Mouse (Mus musculus) frontal cortex, adult (tissue): ENCODE results near the gene Clec4e.
"Not testable (repeated sequence)": the region's sequence is repeated elsewhere in the genome, so short reads cannot be mapped to it uniquely, and the experiment has no call there.

ENCODE experiments used
- ATAC-seq: cut with Nextera tagmentation; 2 replicates; pipeline ENCODE4 v1.9.2; 2017; ENCODE audit warnings: mild to moderate bottlenecking, moderate library complexity, mixed read lengths; ENCODE audit not compliant: low TSS enrichment

Gene Clec4e

GRCm38 (mm10) chr6:123289753-123290152 lies at the start of gene Clec4e:
Gene Clec4e, minus strand, starts transcription at chr6:123289870.
- ATAC-seq: no peak

- no peak for ATAC-seq
Measured at GRCm38 (mm10) chr6:123332503-123332902, 42.8 kb upstream of the Clec4e start.

GRCm38 (mm10) chr6:123308033-123308432 lies 18.4 kb upstream of the Clec4e start, which contains the start of gene Vmn2r19:
Gene Vmn2r19, plus strand, starts transcription at chr6:123308333.
- ATAC-seq: no peak

- not testable (repeated sequence) for ATAC-seq
Measured at GRCm38 (mm10) chr6:123306315-123306714, 16.6 kb upstream of the Clec4e start.

- ATAC-seq: no peak
Measured at GRCm38 (mm10) chr6:123296687-123297086, 7.0 kb upstream of the Clec4e start.

- not testable (repeated sequence) for ATAC-seq
Measured at GRCm38 (mm10) chr6:123293509-123293908, 3.8 kb upstream of the Clec4e start.

GRCm38 (mm10) chr6:123292751-123293400 lies 3.2 kb upstream of the Clec4e start:
- ATAC-seq: no peak

GRCm38 (mm10) chr6:123288931-123289330 lies 739 bp downstream of the Clec4e start:
- no peak for ATAC-seq

- no peak for ATAC-seq
Measured at GRCm38 (mm10) chr6:123286311-123286710, 3.4 kb downstream of the Clec4e start.

- peak; percentile 95 for ATAC-seq
Measured at GRCm38 (mm10) chr6:123279443-123279842, 10.2 kb downstream of the Clec4e start.

- ATAC-seq: no peak
Measured at GRCm38 (mm10) chr6:123266945-123267344, 22.7 kb downstream of the Clec4e start.

- ATAC-seq: no peak
Measured at GRCm38 (mm10) chr6:123265809-123266208, 23.9 kb downstream of the Clec4e start.

- ATAC-seq: no peak
Measured at GRCm38 (mm10) chr6:123264194-123264593, 25.5 kb downstream of the Clec4e start.

GRCm38 (mm10) chr6:123261555-123262161 lies 28.0 kb downstream of the Clec4e start, which contains the start of gene Clec4d:
Gene Clec4d, plus strand, starts transcription at chr6:123262111.
- ATAC-seq: no peak

- no peak for ATAC-seq
Measured at GRCm38 (mm10) chr6:123260868-123261267, 28.8 kb downstream of the Clec4e start.

- ATAC-seq: no peak
Measured at GRCm38 (mm10) chr6:123259889-123260603, 29.6 kb downstream of the Clec4e start.

GRCm38 (mm10) chr6:123258946-123259345 lies 30.7 kb downstream of the Clec4e start:
- ATAC-seq: peak; percentile 59; the same call in 1 of the 2 replicates

GRCm38 (mm10) chr6:123252735-123253134 lies 36.9 kb downstream of the Clec4e start:
- ATAC-seq: no peak

GRCm38 (mm10) chr6:123248862-123249261 lies 40.8 kb downstream of the Clec4e start:
- not testable (repeated sequence) for ATAC-seq

- ATAC-seq: no peak
Measured at GRCm38 (mm10) chr6:123244201-123244600, 45.5 kb downstream of the Clec4e start.

GRCm38 (mm10) chr6:123237582-123237981 lies 52.1 kb downstream of the Clec4e start:
- no peak for ATAC-seq
